Mouse (Mus musculus) bone marrow macrophage, adult 2 months (primary cell): ENCODE data around the gene Cyp8b1. TPM values are rescaled to one million over a fixed set of nuclear protein-coding genes. Genes with fewer than 3 reads are reported as not detected.

ENCODE experiments used
- H3K27ac ChIP-seq: 2 replicates; pipeline ENCODE4 v1.5.1; 2012; ENCODE audit warnings: low read depth, low read length; ENCODE audit not compliant: insufficient read depth
- H3K4me1 ChIP-seq: 2 replicates; pipeline ENCODE4 v1.6.1; 2012; ENCODE audit warnings: low read length; ENCODE audit not compliant: control insufficient read depth, insufficient read depth
- H3K4me3 ChIP-seq: 2 replicates; pipeline ENCODE4 v1.5.1; 2012; ENCODE audit warnings: mild to moderate bottlenecking, low read length, moderate library complexity; ENCODE audit not compliant: insufficient read depth
- CTCF ChIP-seq: IDR thresholded peaks from 2 replicates; pipeline ENCODE4 v1.5.1; 2012; ENCODE audit warnings: low read depth, mild to moderate bottlenecking, low read length, moderate library complexity
- POLR2A ChIP-seq: IDR thresholded peaks from 2 replicates; pipeline ENCODE4 v1.6.1; 2012; ENCODE audit warnings: mild to moderate bottlenecking, low read depth, low read length, borderline replicate concordance
- polyA plus RNA-seq: library from polyadenylated mRNA; stranded (reverse); fragments of >200 nt; gene quantifications from 2 replicates; pipeline ENCODE4 v1.2.4, GENCODE M21; 2012; ENCODE audit not compliant: missing spikeins, insufficient read depth, insufficient read length

Cyp8b1 gene
- polyA plus RNA-seq, 1 experiment: not detected

DNA sequence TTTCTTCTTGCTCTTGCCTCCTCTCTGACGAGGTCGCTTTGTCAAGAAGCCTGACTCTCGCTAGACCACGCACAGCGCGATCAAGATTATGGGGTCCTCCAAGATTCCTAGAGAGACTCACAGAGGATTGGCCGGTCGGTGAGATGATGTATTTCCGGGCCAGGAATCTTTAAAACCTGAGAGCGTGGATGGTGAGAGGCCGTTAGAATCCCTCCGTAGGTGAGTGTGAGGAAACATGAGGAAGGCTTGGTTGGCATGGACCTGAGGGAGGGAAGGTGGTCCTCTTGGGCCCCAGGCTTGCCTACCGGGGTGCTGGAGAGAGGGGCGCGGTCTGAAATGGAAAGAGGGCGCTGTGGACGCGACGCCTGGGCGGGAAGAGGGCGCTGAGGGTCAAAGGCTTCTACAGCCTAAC, 21.8 kb upstream of the Cyp8b1 start:
- TF ChIP-seq CTCF: no peak
- no peak for TF ChIP-seq POLR2A
- no peaks in the 10 kb centered on the region for H3K4me1 ChIP-seq
- no peak overlapping the region for H3K4me3 ChIP-seq
- no peak overlapping the region for H3K27ac ChIP-seq

DNA sequence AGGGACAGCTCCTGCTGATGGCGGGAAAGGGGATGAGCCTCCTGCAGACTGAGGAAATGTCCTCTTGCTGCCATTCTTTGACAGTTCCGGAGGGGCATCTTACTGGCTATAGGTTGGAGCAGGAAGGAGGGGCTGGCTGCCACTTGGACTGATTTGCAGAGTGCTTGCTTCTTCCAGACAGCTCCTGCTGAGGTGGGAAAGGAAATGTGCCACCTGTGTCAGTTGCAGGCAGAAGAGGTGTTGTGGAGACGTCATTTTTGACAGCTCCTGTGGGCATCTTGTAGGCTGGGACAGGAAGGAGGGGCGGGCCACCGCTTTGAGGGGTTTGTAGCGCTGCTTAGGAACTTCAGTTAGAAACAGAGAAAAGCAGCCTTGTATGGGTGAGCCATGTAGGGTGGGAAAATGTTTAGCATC, 21.4 kb upstream of the Cyp8b1 start:
- TF ChIP-seq POLR2A (no peak), CTCF (no peak)
- Histone ChIP-seq H3K4me3 (no peak overlapping the region), H3K4me1 (no peaks in the 10 kb centered on the region), H3K27ac (no peak overlapping the region)

DNA sequence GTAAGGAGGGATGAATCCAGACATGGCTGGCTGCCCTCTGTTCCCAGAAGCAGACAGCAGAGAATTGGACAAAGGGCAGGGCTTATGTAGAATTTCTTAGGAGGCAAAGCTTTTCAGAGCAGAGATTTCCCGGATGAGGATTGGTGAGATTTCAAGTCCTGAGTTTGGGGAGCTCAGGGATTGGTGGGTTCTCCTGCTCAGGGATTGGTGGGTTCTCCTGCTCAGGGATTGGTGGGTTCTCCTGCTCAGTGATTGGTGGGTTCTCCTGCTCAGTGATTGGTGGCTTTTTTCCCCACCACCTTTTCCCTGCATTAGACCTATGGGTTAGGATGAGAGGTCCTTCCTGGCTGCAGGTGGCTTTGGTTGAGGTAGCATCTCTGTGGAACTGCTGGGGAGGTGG, 20.8 kb upstream of the Cyp8b1 start:
- H3K27ac ChIP-seq: no peak overlapping the region
- H3K4me1 ChIP-seq: no peaks in the 10 kb centered on the region
- no peak overlapping the region for H3K4me3 ChIP-seq
- TF ChIP-seq CTCF: no peak
- no peak for TF ChIP-seq POLR2A

DNA sequence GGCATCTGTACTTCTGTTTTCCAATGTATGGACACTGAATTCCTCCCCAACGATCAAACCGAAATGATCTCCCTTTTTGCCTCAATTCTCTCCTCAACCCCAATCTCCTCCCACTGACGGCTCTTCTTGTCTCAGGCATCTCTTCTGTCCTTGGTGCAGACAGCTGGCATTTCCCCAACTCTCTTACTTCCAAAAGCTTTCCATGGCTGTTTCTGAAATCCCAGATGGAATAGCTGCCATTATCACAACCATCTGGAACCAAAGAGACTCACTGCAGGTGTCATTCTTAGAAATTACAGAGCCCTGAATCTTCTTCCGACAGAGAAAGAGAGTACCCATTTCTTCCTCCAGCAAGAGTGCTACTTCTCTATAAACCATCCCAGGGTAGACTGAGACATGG, 18.8 kb upstream of the Cyp8b1 start:
- H3K4me3 ChIP-seq: no peak overlapping the region

DNA sequence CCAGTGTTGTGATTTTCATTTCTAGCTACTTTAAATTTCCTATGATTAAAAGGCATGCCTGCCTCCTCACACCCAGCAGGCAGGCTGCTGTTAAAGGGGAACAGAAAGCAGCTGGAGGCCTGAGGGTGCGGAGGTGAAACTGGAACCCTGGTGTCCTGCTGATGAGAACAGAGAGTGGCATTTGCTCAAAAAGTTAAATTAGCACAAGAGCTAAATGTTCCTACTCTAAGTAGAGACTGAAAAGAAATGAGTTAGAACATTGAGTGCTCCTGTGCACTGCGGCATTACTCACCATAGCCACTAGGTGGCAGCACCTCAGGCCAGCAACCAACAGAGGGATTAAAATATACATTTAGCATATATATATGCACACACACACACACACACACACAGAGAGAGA, 12.4 kb upstream of the Cyp8b1 start:
- H3K27ac ChIP-seq: no peak overlapping the region

More for the DNA sequence above, 18.8 kb upstream of the Cyp8b1 start:
- no peak overlapping the region for H3K27ac ChIP-seq
- TF ChIP-seq CTCF (no peak), POLR2A (no peak)
- H3K4me1 ChIP-seq: no peaks in the 10 kb centered on the region

DNA sequence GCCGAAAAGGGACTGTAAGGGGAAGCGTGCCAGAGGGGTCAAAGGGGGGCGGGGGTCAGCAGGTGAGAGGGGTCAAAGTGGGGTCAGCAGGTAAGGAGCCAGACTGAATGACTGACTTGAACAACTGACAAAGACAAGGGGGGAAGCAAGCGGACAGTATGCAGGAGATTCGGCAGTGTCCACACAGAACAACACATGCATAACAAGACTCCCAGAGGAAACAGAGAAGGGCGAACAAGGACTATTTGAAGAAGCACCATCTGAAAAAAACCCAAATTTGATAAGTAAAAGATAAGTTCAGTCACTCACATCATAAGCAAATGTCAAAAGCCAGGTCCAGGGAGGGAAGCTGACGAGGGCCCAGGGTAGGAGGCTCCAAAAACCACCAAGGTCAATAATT, 11.6 kb upstream of the Cyp8b1 start:
- Histone ChIP-seq H3K4me1 (peaks cover 6% of the 10 kb centered on the region; the same call in 1 of the 2 replicates), H3K4me3 (no peak overlapping the region), H3K27ac (no peak overlapping the region)
- TF ChIP-seq POLR2A (no peak), CTCF (no peak)

More for the DNA sequence above, 12.4 kb upstream of the Cyp8b1 start:
- peak; percentile 81 for TF ChIP-seq CTCF
- no peak for TF ChIP-seq POLR2A
- peaks cover 6% of the 10 kb centered on the region; the same call in 1 of the 2 replicates for H3K4me1 ChIP-seq
- H3K4me3 ChIP-seq: no peak overlapping the region

DNA sequence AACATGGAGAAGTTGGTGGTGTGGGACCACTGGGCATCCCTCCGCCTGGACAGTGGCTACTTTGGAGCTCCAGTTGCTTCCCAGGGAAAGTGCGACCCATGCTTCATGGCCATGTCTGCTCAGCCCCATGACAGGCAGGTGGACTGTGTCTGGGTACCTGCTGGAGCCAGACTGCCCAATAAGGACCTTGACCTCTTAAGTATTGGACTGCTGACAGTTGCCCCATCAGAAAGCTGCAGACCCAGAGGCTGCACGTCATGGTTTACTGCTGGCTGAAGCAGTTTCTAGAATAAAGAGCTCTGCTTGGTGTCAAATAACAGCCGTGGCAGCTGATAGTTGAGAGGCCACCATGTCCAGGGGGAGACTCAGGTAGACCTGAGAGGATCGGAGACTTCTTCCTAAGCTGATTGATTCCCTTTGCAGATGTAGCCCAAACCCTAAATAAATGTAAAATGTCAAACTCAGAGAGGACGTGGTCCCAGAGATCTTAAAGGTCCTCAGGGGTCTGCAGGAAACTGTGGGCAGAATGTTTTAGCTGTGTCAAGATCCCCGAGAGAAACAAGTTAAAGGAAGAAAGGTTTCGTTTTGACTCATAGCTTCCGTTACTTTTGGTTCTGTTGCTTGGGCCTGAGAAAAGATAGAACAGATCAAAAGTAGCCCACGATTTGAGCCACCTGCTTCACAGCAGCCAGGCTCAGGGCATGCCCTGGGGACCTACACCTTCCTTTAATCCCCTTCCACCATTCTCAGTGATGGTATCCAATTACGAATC, 10.7 kb upstream of the Cyp8b1 start:
- Histone ChIP-seq H3K4me1 (peaks cover 6% of the 10 kb centered on the region; the same call in 1 of the 2 replicates), H3K4me3 (no peak overlapping the region), H3K27ac (no peak overlapping the region)
- TF ChIP-seq CTCF (no peak), POLR2A (no peak)

DNA sequence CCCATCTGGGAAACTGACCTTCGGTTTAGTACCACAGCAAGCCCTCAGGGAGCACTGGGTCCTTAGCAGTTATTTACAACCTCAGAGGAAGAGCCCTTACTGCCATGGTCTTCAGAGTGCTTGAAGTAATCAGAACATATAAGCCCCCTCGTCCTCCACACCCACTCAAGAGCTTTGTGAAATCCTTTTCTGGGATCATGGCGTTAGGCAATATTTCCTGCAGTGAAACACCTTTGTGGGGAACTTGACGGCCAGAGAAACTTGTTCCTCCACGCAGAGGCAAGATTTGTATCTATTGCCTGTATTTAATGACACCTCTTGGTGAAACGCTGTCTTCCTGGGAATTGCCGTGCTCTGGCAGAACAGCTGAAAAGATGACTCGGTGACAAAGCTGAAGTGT, 9.9 kb upstream of the Cyp8b1 start:
- Histone ChIP-seq H3K4me1 (peaks cover 6% of the 10 kb centered on the region; the same call in 1 of the 2 replicates), H3K4me3 (no peak overlapping the region), H3K27ac (no peak overlapping the region)
- TF ChIP-seq CTCF (no peak), POLR2A (no peak)

DNA sequence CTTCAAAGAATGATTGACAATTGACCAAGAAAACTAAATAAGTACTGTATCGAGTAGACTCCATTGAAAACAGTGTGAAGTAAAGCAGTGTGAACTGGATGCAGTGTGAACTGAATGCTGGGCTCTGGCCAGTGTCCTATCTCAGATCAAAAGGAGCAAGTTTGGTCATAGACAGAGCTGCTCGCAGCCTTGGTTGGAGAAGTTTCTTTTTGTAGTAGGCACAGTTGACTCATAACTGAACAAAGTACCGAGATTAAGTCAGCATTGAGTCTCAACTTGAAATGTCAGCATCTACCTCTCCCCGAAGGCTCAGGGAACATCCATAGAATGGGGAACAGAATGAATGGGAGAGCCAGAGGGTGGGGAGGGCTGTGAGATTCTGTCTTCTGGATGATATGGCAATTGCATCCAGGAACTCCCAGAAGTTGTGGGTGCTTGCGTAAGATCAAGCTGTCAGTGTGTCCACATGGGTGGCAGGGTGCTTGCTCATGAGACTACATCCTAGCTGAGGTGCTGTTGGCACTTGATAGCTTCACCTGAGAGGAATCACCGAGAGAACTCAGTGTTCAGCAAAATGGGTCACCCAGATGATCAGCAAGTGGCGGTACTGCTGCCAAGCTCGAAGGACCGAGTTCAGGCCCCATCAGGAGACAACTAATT, 8.9 kb upstream of the Cyp8b1 start:
- Histone ChIP-seq H3K27ac (no peak overlapping the region), H3K4me3 (no peak overlapping the region), H3K4me1 (peaks cover 6% of the 10 kb centered on the region; the same call in 1 of the 2 replicates)
- TF ChIP-seq POLR2A (no peak), CTCF (no peak)

DNA sequence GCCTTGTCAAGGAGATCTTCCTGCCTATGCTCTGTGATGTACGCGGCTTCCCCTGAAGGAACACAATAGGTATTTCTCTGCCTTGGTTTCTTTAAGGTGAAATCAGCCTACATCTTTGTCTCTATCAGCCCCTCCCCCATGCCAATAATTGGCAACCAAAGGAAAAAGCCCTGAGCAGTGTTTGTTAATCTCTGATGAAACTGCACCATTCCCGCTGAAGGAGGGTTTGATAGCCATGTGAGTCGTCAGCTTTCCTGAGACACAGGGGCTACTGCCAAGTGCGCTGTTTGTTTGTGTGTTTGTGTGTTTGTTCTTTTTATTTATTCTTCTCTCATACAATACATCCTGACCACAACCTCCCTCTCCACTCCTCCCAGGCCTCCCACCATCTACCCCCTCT, 7.8 kb upstream of the Cyp8b1 start:
- H3K4me3 ChIP-seq: no peak overlapping the region
- no peak overlapping the region for H3K27ac ChIP-seq
- peaks cover 13% of the 10 kb centered on the region for H3K4me1 ChIP-seq
- TF ChIP-seq POLR2A (no peak), CTCF (no peak)
